In genomic region chr4:141432666-141433065, GRCm38 (mm10) we compare ENCODE assay signal across 37 mouse cellular contexts. TPM values are rescaled to one million over a fixed set of nuclear protein-coding genes. Genes with fewer than 3 reads are reported as not detected.
A peak's percentile ranks its signal among the peaks of the same experiment; 100 is the strongest.
DNase-seq lines count a peak whose midpoint lies in the region; ATAC-seq and TF ChIP-seq lines count a peak whose summit lies in the region.
"Had no signal": no experiment of that assay in that cellular context is flagged by ENCODE, and none has a peak within 500 bp of the region (broad histone marks: within the 10 kb centered on the region; RNA-seq: fewer than 3 reads in every experiment).

No protein-coding gene starts in this region.

- no peak for TF ChIP-seq CTCF in midbrain, postnatal 0 days (IDR thresholded peaks at IDR 0.05)

- no peak overlapping the region for H3K27ac ChIP-seq in midbrain, postnatal 0 days (ENCODE audit: low read depth, low read length)
- no peak overlapping the region for H3K27ac ChIP-seq in midbrain, embryonic 16.5 days (ENCODE audit: low read length)
- H3K27ac ChIP-seq: embryonic facial prominence, embryonic 13.5 days; forebrain, embryonic 10.5 days; forebrain, embryonic 15.5 days; heart, embryonic 10.5 days; heart, embryonic 15.5 days; hindbrain, embryonic 12.5 days; limb, embryonic 12.5 days; liver, embryonic 15.5 days; stomach, embryonic 15.5 days had no signal

- 62% methylated on average over 12 of the region's 14 CpGs for WGBS in midbrain, postnatal 0 days
- 66% methylated on average over 14 of the region's 14 CpGs for WGBS in midbrain, embryonic 16.5 days

- H3K4me2 ChIP-seq in midbrain, postnatal 0 days (ENCODE audit: low read depth, low read length, poor library complexity, severe bottlenecking), result no peak overlapping the region
- no peak overlapping the region for H3K4me2 ChIP-seq in midbrain, embryonic 16.5 days (ENCODE audit: low read length)
- H3K4me2 ChIP-seq: embryonic facial prominence, embryonic 13.5 days; forebrain, embryonic 15.5 days; heart, embryonic 15.5 days; hindbrain, embryonic 12.5 days; limb, embryonic 12.5 days; liver, embryonic 15.5 days; lung, embryonic 14.5 days; stomach, embryonic 15.5 days had no signal

- peak; percentile 48 for DNase-seq in adrenal gland, adult 2 months
- no peak for DNase-seq in adrenal gland, postnatal 25 days
- peak; percentile 63 to 76 for DNase-seq in cerebellum, postnatal 25 days
- DNase-seq in cerebellum, adult 11 months, result no peak
- DNase-seq in kidney, adult 9 months, result peak; percentile 57
- DNase-seq in kidney, postnatal 4 days, result no peak
- DNase-seq in midbrain, postnatal 0 days (ENCODE audit: low spot score), result peak; percentile 24
- DNase-seq: gastrocnemius, postnatal 25 days; heart, adult 11 months; layer of hippocampus, adult 9-11 months; lung, embryonic 14.5 days; lung, postnatal 14 days; midbrain, embryonic 14.5 days; right cerebral cortex, postnatal 25 days had no signal

- ATAC-seq in midbrain, postnatal 0 days (ENCODE audit: low FRiP score), result no peak
- ATAC-seq in midbrain, embryonic 16.5 days, result no peak
- ATAC-seq: forebrain, embryonic 15.5 days; intestine, embryonic 16.5 days had no signal

- no peak overlapping the region for H3K4me3 ChIP-seq in midbrain, postnatal 0 days (ENCODE audit: low read depth, low read length)
- no peak overlapping the region for H3K4me3 ChIP-seq in midbrain, embryonic 16.5 days (ENCODE audit: low read depth, low read length)
- H3K4me3 ChIP-seq: embryonic facial prominence, embryonic 13.5 days; forebrain, embryonic 10.5 days; forebrain, embryonic 15.5 days; heart, embryonic 10.5 days; heart, embryonic 15.5 days; hindbrain, embryonic 12.5 days; limb, embryonic 12.5 days; liver, embryonic 15.5 days; stomach, embryonic 15.5 days had no signal

- H3K4me1 ChIP-seq in midbrain, postnatal 0 days (ENCODE audit: insufficient read depth, low read length), result no peaks in the 10 kb centered on the region
- H3K4me1 ChIP-seq in midbrain, embryonic 16.5 days (ENCODE audit: control insufficient read depth, insufficient read depth, low read length), result no peaks in the 10 kb centered on the region
- H3K4me1 ChIP-seq: embryonic facial prominence, embryonic 13.5 days; forebrain, embryonic 10.5 days; forebrain, embryonic 15.5 days; heart, embryonic 10.5 days; heart, embryonic 15.5 days; hindbrain, embryonic 12.5 days; limb, embryonic 12.5 days; liver, embryonic 15.5 days; stomach, embryonic 15.5 days had no signal

- H3K27me3 ChIP-seq in midbrain, postnatal 0 days (ENCODE audit: insufficient read depth, low read length), result 0 out of 2 replicates have a peak, but pooled peaks cover 4% of the 10 kb centered on the region
- H3K27me3 ChIP-seq in midbrain, embryonic 16.5 days (ENCODE audit: control insufficient read depth, insufficient read depth, low read depth, low read length), result no peaks in the 10 kb centered on the region; the same call in 1 of the 2 replicates
- H3K27me3 ChIP-seq: CH12.LX; embryonic facial prominence, embryonic 13.5 days; forebrain, embryonic 15.5 days; heart, embryonic 15.5 days; limb, embryonic 12.5 days; stomach, embryonic 15.5 days had no signal

- H3K36me3 ChIP-seq in midbrain, postnatal 0 days (ENCODE audit: insufficient read depth, low read length), result no peaks in the 10 kb centered on the region
- H3K36me3 ChIP-seq in midbrain, embryonic 16.5 days (ENCODE audit: control insufficient read depth, insufficient read depth, low read length), result no peaks in the 10 kb centered on the region
- H3K36me3 ChIP-seq: embryonic facial prominence, embryonic 13.5 days; forebrain, embryonic 10.5 days; forebrain, embryonic 15.5 days; G1E; heart, embryonic 10.5 days; heart, embryonic 15.5 days; hindbrain, embryonic 12.5 days; limb, embryonic 12.5 days; liver, embryonic 15.5 days; stomach, embryonic 15.5 days had no signal

- H3K9ac ChIP-seq in midbrain, postnatal 0 days (replicated peaks; ENCODE audit: low read length, poor library complexity, severe bottlenecking), result no peak overlapping the region
- H3K9ac ChIP-seq in midbrain, embryonic 16.5 days (ENCODE audit: low read depth, low read length), result no peak overlapping the region
- H3K9ac ChIP-seq: embryonic facial prominence, embryonic 13.5 days; forebrain, embryonic 15.5 days; heart, embryonic 15.5 days; hindbrain, embryonic 12.5 days; limb, embryonic 12.5 days; liver, embryonic 15.5 days; lung, embryonic 14.5 days; stomach, embryonic 15.5 days had no signal

- H3K9me3 ChIP-seq in midbrain, postnatal 0 days (ENCODE audit: low read length), result no peaks in the 10 kb centered on the region
- no peaks in the 10 kb centered on the region for H3K9me3 ChIP-seq in midbrain, embryonic 16.5 days (replicated peaks; ENCODE audit: control insufficient read depth, low read length, poor library complexity, severe bottlenecking)
- H3K9me3 ChIP-seq: embryonic facial prominence, embryonic 13.5 days; forebrain, embryonic 10.5 days; forebrain, embryonic 15.5 days; G1E; heart, embryonic 10.5 days; heart, embryonic 15.5 days; hindbrain, embryonic 12.5 days; limb, embryonic 12.5 days; liver, embryonic 15.5 days; stomach, embryonic 15.5 days had no signal

RNA-seq across cellular contexts. Expression of gene Srarp, which starts 3.2 kb away (rescaled TPM):
- total RNA-seq in adrenal gland, adult 2 months (2021), result under 1 TPM; 0.32 to 0.55 TPM
- polyA plus RNA-seq in adrenal gland, adult 2 months (2012; rRNA removed), result 0.22 TPM in 1 of 2 replicates, not detected in the other
- total RNA-seq in adrenal gland, postnatal 25 days (2021), result not detected in 2 replicates
- total RNA-seq in midbrain, postnatal 0 days (2014; rRNA removed), result 1.9 and 4.5 TPM in 2 replicates
- polyA plus RNA-seq in midbrain, postnatal 0 days (2015; fragmentation: Nextera tagmentation; extraction: Ambion mirVana), result 0.52 and 0.76 TPM in 2 replicates
- polyA plus RNA-seq in midbrain, embryonic 16.5 days (2015; fragmentation: Nextera tagmentation; extraction: Ambion mirVana), result 0.62 TPM in 1 of 2 replicates, not detected in the other
- total RNA-seq: adrenal gland, postnatal 36 days; CH12.LX; common myeloid progenitor, adult 5-6 weeks; G1E; liver, adult 2 months; neutrophil, adult 5-6 weeks had no signal
- polyA plus RNA-seq: C2C12; embryonic facial prominence, embryonic 13.5 days; forebrain, embryonic 10.5 days; forebrain, embryonic 15.5 days; G1E; heart, embryonic 10.5 days; heart, embryonic 15.5 days; hindbrain, embryonic 12.5 days; intestine, embryonic 16.5 days; limb, embryonic 12.5 days; liver, adult 2 months; liver, embryonic 15.5 days; lung, embryonic 14.5 days; neural tube, embryonic 11.5 days; stomach, embryonic 15.5 days had no signal

RNA-seq across cellular contexts. Expression of gene Zbtb17, which starts 11.8 kb away (rescaled TPM):
- 10 to 100 TPM; 15.8 to 18.7 TPM for total RNA-seq in adrenal gland, adult 2 months (2021)
- polyA plus RNA-seq in adrenal gland, adult 2 months (2012; rRNA removed), result 26.5 and 34.4 TPM in 2 replicates
- 18.6 and 19.6 TPM in 2 replicates for total RNA-seq in adrenal gland, postnatal 25 days (2021)
- total RNA-seq in midbrain, postnatal 0 days (2014; rRNA removed), result 31.0 and 34.4 TPM in 2 replicates
- polyA plus RNA-seq in midbrain, postnatal 0 days (2015; fragmentation: Nextera tagmentation; extraction: Ambion mirVana), result 30.1 and 30.8 TPM in 2 replicates
- polyA plus RNA-seq in midbrain, embryonic 16.5 days (2015; fragmentation: Nextera tagmentation; extraction: Ambion mirVana), result 42.7 and 48.2 TPM in 2 replicates

RNA-seq across cellular contexts. Expression of gene Hspb7, which starts 12.1 kb away (rescaled TPM):
- 1 to 10 TPM in 1 of 2 experiments, under 1 TPM in 1; 0.26 to 1.1 TPM for total RNA-seq in adrenal gland, adult 2 months (2021)
- polyA plus RNA-seq in adrenal gland, adult 2 months (2012; rRNA removed), result 1.1 and 1.2 TPM in 2 replicates
- total RNA-seq in adrenal gland, postnatal 25 days (2021), result 0.33 TPM in 1 of 2 replicates, not detected in the other
- 0.05 TPM in 1 of 2 replicates, not detected in the other for total RNA-seq in midbrain, postnatal 0 days (2014; rRNA removed)
- 0.10 and 0.12 TPM in 2 replicates for polyA plus RNA-seq in midbrain, postnatal 0 days (2015; fragmentation: Nextera tagmentation; extraction: Ambion mirVana)
- polyA plus RNA-seq in midbrain, embryonic 16.5 days (2015; fragmentation: Nextera tagmentation; extraction: Ambion mirVana), result not detected in 2 replicates
- total RNA-seq: common myeloid progenitor, adult 5-6 weeks; G1E; neutrophil, adult 5-6 weeks had no signal
- polyA plus RNA-seq: embryonic facial prominence, embryonic 13.5 days; forebrain, embryonic 10.5 days; forebrain, embryonic 15.5 days; G1E; hindbrain, embryonic 12.5 days; limb, embryonic 12.5 days; midbrain, embryonic 14.5 days; neural tube, embryonic 11.5 days had no signal

RNA-seq across cellular contexts. Expression of gene Clcnkb, which starts 16.9 kb away (rescaled TPM):
- not detected for total RNA-seq in adrenal gland, adult 2 months (2021)
- polyA plus RNA-seq in adrenal gland, adult 2 months (2012; rRNA removed), result not detected in 2 replicates
- total RNA-seq in adrenal gland, postnatal 25 days (2021), result not detected in 2 replicates
- total RNA-seq in midbrain, postnatal 0 days (2014; rRNA removed), result not detected in 2 replicates
- 0.27 and 0.43 TPM in 2 replicates for polyA plus RNA-seq in midbrain, postnatal 0 days (2015; fragmentation: Nextera tagmentation; extraction: Ambion mirVana)
- not detected in 2 replicates for polyA plus RNA-seq in midbrain, embryonic 16.5 days (2015; fragmentation: Nextera tagmentation; extraction: Ambion mirVana)
- total RNA-seq: adrenal gland, postnatal 36 days; common myeloid progenitor, adult 5-6 weeks; gastrocnemius, postnatal 25 days; left cerebral cortex, postnatal 10 days; liver, adult 2 months; neutrophil, adult 5-6 weeks had no signal
- polyA plus RNA-seq: C2C12; embryonic facial prominence, embryonic 13.5 days; forebrain, embryonic 10.5 days; forebrain, embryonic 15.5 days; G1E; hindbrain, embryonic 12.5 days; limb, embryonic 12.5 days; liver, adult 2 months; liver, embryonic 15.5 days; lung, embryonic 14.5 days; midbrain, embryonic 14.5 days; neural tube, embryonic 11.5 days; stomach, embryonic 15.5 days had no signal

RNA-seq across cellular contexts. Expression of gene Clcnka, which starts 34.1 kb away (rescaled TPM):
- not detected for total RNA-seq in adrenal gland, adult 2 months (2021)
- polyA plus RNA-seq in adrenal gland, adult 2 months (2012; rRNA removed), result 0.04 and 0.07 TPM in 2 replicates
- not detected in 2 replicates for total RNA-seq in adrenal gland, postnatal 25 days (2021)
- not detected in 2 replicates for total RNA-seq in midbrain, postnatal 0 days (2014; rRNA removed)
- polyA plus RNA-seq in midbrain, postnatal 0 days (2015; fragmentation: Nextera tagmentation; extraction: Ambion mirVana), result 0.07 and 0.12 TPM in 2 replicates
- 0.19 TPM in 1 of 2 replicates, not detected in the other for polyA plus RNA-seq in midbrain, embryonic 16.5 days (2015; fragmentation: Nextera tagmentation; extraction: Ambion mirVana)
- total RNA-seq: adrenal gland, postnatal 36 days; CH12.LX; common myeloid progenitor, adult 5-6 weeks; G1E; gastrocnemius, adult 18-20 months; heart, postnatal 25 days; left cerebral cortex, postnatal 10 days; liver, adult 2 months; neutrophil, adult 5-6 weeks had no signal
- polyA plus RNA-seq: C2C12; forebrain, embryonic 15.5 days; G1E; liver, embryonic 15.5 days; neural tube, embryonic 11.5 days; urinary bladder, adult 2 months had no signal

Comparison
In these comparisons a context has a peak if more than half of its experiments do, and no peak if none do; other contexts are left out.
1. DNase-seq: peak in adrenal gland, adult 2 months (single experiment), cerebellum, postnatal 25 days (2 of 2), kidney, adult 9 months (single experiment) and midbrain, postnatal 0 days (single experiment); none in adrenal gland, postnatal 25 days (single experiment), cerebellum, adult 11 months (single experiment) and kidney, postnatal 4 days (0 of 2).